Mouse (Mus musculus): Measurements from ENCODE around the gene Olfr628. TPM values are rescaled to one million over a fixed set of nuclear protein-coding genes. Genes with fewer than 3 reads are reported as not detected.

Gene Olfr628
- polyA plus RNA-seq, 1 experiment from 2014 or later = not detected

Other genes starting within 250 kb of the Olfr628 start
- not detected in 2 replicates for gene Olfr609, start 232.3 kb upstream of the Olfr628 start, polyA plus RNA-seq (2015; fragmentation: Nextera tagmentation; extraction: Ambion mirVana)
- not detected in 2 replicates for gene Olfr610, start 218.3 kb upstream of the Olfr628 start, polyA plus RNA-seq (2015; fragmentation: Nextera tagmentation; extraction: Ambion mirVana)
- not detected in 2 replicates for gene Olfr611, start 209.5 kb upstream of the Olfr628 start, polyA plus RNA-seq (2015; fragmentation: Nextera tagmentation; extraction: Ambion mirVana)
- not detected in 2 replicates for gene Olfr612, start 187.7 kb upstream of the Olfr628 start, polyA plus RNA-seq (2015; fragmentation: Nextera tagmentation; extraction: Ambion mirVana)
- gene Olfr613, start 182.3 kb upstream of the Olfr628 start, polyA plus RNA-seq (2015; fragmentation: Nextera tagmentation; extraction: Ambion mirVana) = not detected in 2 replicates
- not detected in 2 replicates for gene Olfr615, start 174.3 kb upstream of the Olfr628 start, polyA plus RNA-seq (2015; fragmentation: Nextera tagmentation; extraction: Ambion mirVana)
- gene Olfr616, start 161.2 kb upstream of the Olfr628 start, polyA plus RNA-seq (2015; fragmentation: Nextera tagmentation; extraction: Ambion mirVana) = not detected in 2 replicates
- gene Olfr617, start 157.3 kb upstream of the Olfr628 start, polyA plus RNA-seq (2015; fragmentation: Nextera tagmentation; extraction: Ambion mirVana) = not detected in 2 replicates
- not detected in 2 replicates for gene Olfr618, start 140.3 kb upstream of the Olfr628 start, polyA plus RNA-seq (2015; fragmentation: Nextera tagmentation; extraction: Ambion mirVana)
- not detected in 2 replicates for gene Olfr619, start 129.8 kb upstream of the Olfr628 start, polyA plus RNA-seq (2015; fragmentation: Nextera tagmentation; extraction: Ambion mirVana)
- gene Olfr620, start 117.8 kb upstream of the Olfr628 start, polyA plus RNA-seq (2015; fragmentation: Nextera tagmentation; extraction: Ambion mirVana) = not detected in 2 replicates
- not detected in 2 replicates for gene Olfr622, start 87.7 kb upstream of the Olfr628 start, polyA plus RNA-seq (2015; fragmentation: Nextera tagmentation; extraction: Ambion mirVana)
- gene Olfr623, start 66.7 kb upstream of the Olfr628 start, polyA plus RNA-seq (2015; fragmentation: Nextera tagmentation; extraction: Ambion mirVana) = not detected in 2 replicates
- 0.04 TPM in 2 replicates for gene Olfr624, start 59.2 kb upstream of the Olfr628 start, polyA plus RNA-seq (2015; fragmentation: Nextera tagmentation; extraction: Ambion mirVana)
- not detected in 2 replicates for gene Olfr625-ps1, start 47.7 kb upstream of the Olfr628 start, polyA plus RNA-seq (2015; fragmentation: Nextera tagmentation; extraction: Ambion mirVana)
- gene Olfr243, start 15.7 kb upstream of the Olfr628 start, polyA plus RNA-seq (2015; fragmentation: Nextera tagmentation; extraction: Ambion mirVana) = not detected in 2 replicates
- not detected in 2 replicates for gene Olfr629, start 14.6 kb downstream of the Olfr628 start, polyA plus RNA-seq (2015; fragmentation: Nextera tagmentation; extraction: Ambion mirVana)
- not detected in 2 replicates for gene Olfr630, start 27.0 kb downstream of the Olfr628 start, polyA plus RNA-seq (2015; fragmentation: Nextera tagmentation; extraction: Ambion mirVana)
- gene Olfr69, start 41.2 kb downstream of the Olfr628 start, polyA plus RNA-seq (2015; fragmentation: Nextera tagmentation; extraction: Ambion mirVana) = not detected in 2 replicates
- gene Olfr68, start 49.3 kb downstream of the Olfr628 start, polyA plus RNA-seq (2015; fragmentation: Nextera tagmentation; extraction: Ambion mirVana) = not detected in 2 replicates
- not detected in 2 replicates for gene Olfr67, start 61.4 kb downstream of the Olfr628 start, polyA plus RNA-seq (2015; fragmentation: Nextera tagmentation; extraction: Ambion mirVana)
- 1,031 and 1,160 TPM in 2 replicates for gene Hbb-bt, start 83.6 kb downstream of the Olfr628 start, polyA plus RNA-seq (2015; fragmentation: Nextera tagmentation; extraction: Ambion mirVana)
- gene Hbb-bs, start 97.7 kb downstream of the Olfr628 start, polyA plus RNA-seq (2015; fragmentation: Nextera tagmentation; extraction: Ambion mirVana) = 2,098 and 2,335 TPM in 2 replicates
- not detected in 2 replicates for gene Hbb-bh2, start 110.1 kb downstream of the Olfr628 start, polyA plus RNA-seq (2015; fragmentation: Nextera tagmentation; extraction: Ambion mirVana)
- gene Hbb-bh1, start 112.8 kb downstream of the Olfr628 start, polyA plus RNA-seq (2015; fragmentation: Nextera tagmentation; extraction: Ambion mirVana) = 37.1 and 47.9 TPM in 2 replicates
- gene Hbb-y, start 122.8 kb downstream of the Olfr628 start, polyA plus RNA-seq (2015; fragmentation: Nextera tagmentation; extraction: Ambion mirVana) = 4,013 and 4,161 TPM in 2 replicates
- gene Olfr66, start 155.9 kb downstream of the Olfr628 start, polyA plus RNA-seq (2015; fragmentation: Nextera tagmentation; extraction: Ambion mirVana) = not detected in 2 replicates
- gene Olfr64, start 164.1 kb downstream of the Olfr628 start, polyA plus RNA-seq (2015; fragmentation: Nextera tagmentation; extraction: Ambion mirVana) = not detected in 2 replicates
- gene Olfr65, start 173.1 kb downstream of the Olfr628 start, polyA plus RNA-seq (2015; fragmentation: Nextera tagmentation; extraction: Ambion mirVana) = not detected in 2 replicates
- gene Olfr631, start 198.5 kb downstream of the Olfr628 start, polyA plus RNA-seq (2015; fragmentation: Nextera tagmentation; extraction: Ambion mirVana) = not detected in 2 replicates
- not detected in 2 replicates for gene Olfr632, start 204.0 kb downstream of the Olfr628 start, polyA plus RNA-seq (2015; fragmentation: Nextera tagmentation; extraction: Ambion mirVana)
- gene Olfr633, start 214.1 kb downstream of the Olfr628 start, polyA plus RNA-seq (2015; fragmentation: Nextera tagmentation; extraction: Ambion mirVana) = not detected in 2 replicates
- gene Olfr635, start 240.8 kb downstream of the Olfr628 start, polyA plus RNA-seq (2015; fragmentation: Nextera tagmentation; extraction: Ambion mirVana) = 0.03 TPM in 1 of 2 replicates, not detected in the other

Data from midbrain, embryonic 13.5 days (tissue).